Mouse (Mus musculus) small intestine, adult 2 months (tissue): ENCODE data around the gene Galnt6. TPM values are rescaled to one million over a fixed set of nuclear protein-coding genes. Genes with fewer than 3 reads are reported as not detected.
"Not testable (repeated sequence)": the region's sequence is repeated elsewhere in the genome, so short reads cannot be mapped to it uniquely, and the experiment has no call there.

Experiments used
- H3K27ac ChIP-seq: fragments of 200-500 bp; 2 replicates; pipeline ENCODE4 v1.5.1; 2012; ENCODE audit warnings: low read depth, low read length, control low read depth, inconsistent platforms; ENCODE audit not compliant: insufficient read depth
- H3K27me3 ChIP-seq: fragments of 200-500 bp; 2 replicates; pipeline ENCODE4 v1.6.1; 2012; ENCODE audit warnings: mild to moderate bottlenecking, moderate library complexity, low read length, inconsistent platforms; ENCODE audit not compliant: control insufficient read depth, insufficient read depth
- H3K36me3 ChIP-seq: fragments of 200-500 bp; 2 replicates; pipeline ENCODE4 v1.6.1; 2012; ENCODE audit warnings: mild to moderate bottlenecking, low read length, control low read depth, inconsistent platforms; ENCODE audit not compliant: control insufficient read depth, insufficient read depth
- H3K4me1 ChIP-seq: fragments of 200-500 bp; 2 replicates; pipeline ENCODE4 v1.6.1; 2012; ENCODE audit warnings: low read length, inconsistent platforms, mixed read lengths; ENCODE audit not compliant: control insufficient read depth, insufficient read depth, insufficient read length
- H3K4me3 ChIP-seq: fragments of 200-500 bp; 2 replicates; pipeline ENCODE4 v1.5.1; 2012; ENCODE audit warnings: low read depth, mild to moderate bottlenecking, control low read depth, inconsistent platforms, low read length, moderate library complexity
- CTCF ChIP-seq: fragments of 200-500 bp; IDR thresholded peaks from 2 replicates; pipeline ENCODE4 v1.5.1; 2012; ENCODE audit warnings: low read depth, mild to moderate bottlenecking, control low read depth, inconsistent platforms, low read length, moderate library complexity, mixed read lengths; ENCODE audit not compliant: insufficient replicate concordance, insufficient read length; ENCODE audit errors: extremely low read depth
- POLR2A ChIP-seq: fragments of 200-500 bp; IDR thresholded peaks from 2 replicates; pipeline ENCODE4 v1.6.1; 2012; ENCODE audit warnings: low read depth, mild to moderate bottlenecking, control low read depth, inconsistent platforms, low read length, moderate library complexity
- WGBS: fragments of 180-500 bp; shearing (Covaris S2); methylation state at CpG from one replicate; pipeline ENCODE4 v1.1.7; 2018; 5-methylcytosine and 5-hydroxymethylcytosine counted together
- polyA plus RNA-seq: library from polyadenylated mRNA; depleted of rRNA; stranded (reverse); fragments of >200 nt; gene quantifications from 2 replicates; pipeline ENCODE4 v1.2.3, GENCODE M21; 2012

The Galnt6 gene
- polyA plus RNA-seq, 1 experiment: 73.0 TPM

- peaks cover 33% of the 10 kb centered on the region for H3K27me3 ChIP-seq
- WGBS: 96% methylated on average over 5 of the region's 5 CpGs
- no peak overlapping the region for H3K27ac ChIP-seq
- TF ChIP-seq CTCF: no peak
- no peak for TF ChIP-seq POLR2A
- no peak overlapping the region for H3K4me3 ChIP-seq
- no peaks in the 10 kb centered on the region for H3K4me1 ChIP-seq
- H3K36me3 ChIP-seq: no peaks in the 10 kb centered on the region
Measured at GRCm38 (mm10) chr15:100770338-100770737, 41.2 kb upstream of the Galnt6 start.

DNA sequence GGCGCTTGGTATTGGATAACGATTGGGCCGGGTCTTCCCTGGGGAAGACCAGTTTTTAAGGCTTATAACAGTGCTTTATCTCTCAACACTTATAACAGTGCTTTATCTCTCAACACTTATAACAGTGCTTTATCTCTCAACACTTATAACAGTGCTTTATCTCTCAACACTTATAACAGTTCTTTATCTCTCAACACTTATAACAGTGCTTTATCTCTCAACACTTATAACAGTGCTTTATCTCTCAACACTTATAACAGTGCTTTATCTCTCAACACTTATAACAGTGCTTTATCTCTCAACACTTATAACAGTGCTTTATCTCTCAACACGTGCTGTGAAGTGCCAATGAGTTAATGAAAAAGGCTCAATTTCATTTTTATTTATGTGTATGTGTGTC, 39.8 kb upstream of the Galnt6 start:
- H3K4me1 ChIP-seq, H3K36me3 ChIP-seq, H3K27ac ChIP-seq, H3K4me3 ChIP-seq: not testable (repeated sequence)
- H3K27me3 ChIP-seq: peaks cover 31% of the 10 kb centered on the region
- WGBS: 32% methylated on average over 4 of the region's 4 CpGs

GRCm38 (mm10) chr15:100767851-100768250, 38.7 kb upstream of the Galnt6 start:
- Histone ChIP-seq H3K27me3 (peaks cover 31% of the 10 kb centered on the region), H3K4me1 (no peaks in the 10 kb centered on the region), H3K4me3 (no peak overlapping the region), H3K27ac (no peak overlapping the region), H3K36me3 (no peaks in the 10 kb centered on the region)
- no peak for TF ChIP-seq POLR2A
- no peak for TF ChIP-seq CTCF
- WGBS: 80% methylated on average over 13 of the region's 13 CpGs

- Histone ChIP-seq H3K27ac (no peak overlapping the region), H3K36me3 (no peaks in the 10 kb centered on the region), H3K4me3 (no peak overlapping the region), H3K4me1 (0 out of 2 replicates have a peak, but pooled peaks cover under 1% of the 10 kb centered on the region), H3K27me3 (peaks cover 36% of the 10 kb centered on the region)
- TF ChIP-seq CTCF (no peak), POLR2A (no peak)
- 72% methylated on average over 9 of the region's 9 CpGs for WGBS
Measured at GRCm38 (mm10) chr15:100766826-100767225, 37.6 kb upstream of the Galnt6 start.

DNA sequence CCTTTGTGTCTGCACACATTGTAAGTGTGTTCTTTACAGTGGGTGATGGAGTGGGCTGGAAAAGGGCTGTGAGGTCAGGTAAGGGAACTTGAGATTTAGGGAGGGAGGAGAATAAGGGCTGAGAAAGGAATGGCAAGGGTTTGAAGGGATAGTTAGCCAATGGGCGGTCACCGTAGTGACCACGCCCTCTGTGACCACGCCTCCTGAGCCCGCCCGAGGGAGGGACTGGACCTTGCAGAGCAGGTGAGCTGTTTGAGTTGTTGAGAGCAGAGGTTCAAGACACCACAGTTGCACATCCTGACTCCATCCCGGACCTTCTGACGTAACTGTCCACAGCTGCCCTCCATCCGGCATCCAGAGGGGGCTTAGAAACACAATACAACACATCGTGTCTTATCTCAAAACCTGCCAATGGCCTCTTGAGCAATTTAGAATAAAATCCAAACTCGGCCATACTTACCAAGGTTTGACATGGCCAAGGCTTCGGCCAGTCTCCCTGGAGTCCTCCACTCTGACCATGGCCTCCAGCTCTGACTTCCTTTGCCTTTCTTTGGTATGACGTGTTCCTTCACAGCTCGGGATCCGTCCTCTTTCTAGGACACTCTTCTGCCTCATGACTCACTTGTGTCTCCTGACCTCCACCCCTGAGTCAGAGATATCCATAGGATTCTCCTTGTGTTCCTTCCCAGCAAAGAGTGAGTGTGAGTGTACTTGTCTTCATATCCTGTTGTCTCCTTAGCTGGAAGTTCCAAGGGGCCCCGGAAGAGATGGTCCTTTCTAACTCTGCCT, 35.2 kb upstream of the Galnt6 start:
- TF ChIP-seq POLR2A (no peak), CTCF (no peak)
- Histone ChIP-seq H3K27me3 (peaks cover 38% of the 10 kb centered on the region), H3K4me3 (no peak overlapping the region), H3K4me1 (peaks cover 6% of the 10 kb centered on the region; the same call in 1 of the 2 replicates), H3K36me3 (no peaks in the 10 kb centered on the region), H3K27ac (no peak overlapping the region)
- WGBS: 72% methylated on average over 16 of the region's 16 CpGs

DNA sequence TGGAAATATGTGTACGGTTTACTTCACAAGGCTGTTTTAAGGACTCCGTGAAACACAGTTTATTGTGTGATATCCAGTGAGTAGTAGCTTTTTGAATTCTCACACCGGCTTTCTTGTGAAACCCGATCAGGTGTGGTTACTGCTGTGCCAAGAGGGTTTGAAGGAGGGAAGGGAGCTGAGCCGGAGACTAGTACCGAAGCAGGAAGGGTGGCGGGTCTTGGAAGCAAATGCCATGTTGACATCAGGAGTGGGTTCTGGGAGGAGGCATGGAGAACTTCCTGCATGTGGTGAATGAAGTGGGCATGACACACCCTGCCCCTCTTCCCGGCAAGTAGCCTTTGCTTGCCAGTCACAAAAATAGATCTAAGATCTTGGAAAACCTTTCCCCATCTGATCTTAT, 33.5 kb upstream of the Galnt6 start:
- 60% methylated on average over 8 of the region's 8 CpGs for WGBS
- TF ChIP-seq POLR2A (no peak), CTCF (no peak)
- Histone ChIP-seq H3K4me3 (no peak overlapping the region), H3K27me3 (peaks cover 38% of the 10 kb centered on the region), H3K27ac (no peak overlapping the region), H3K4me1 (peaks cover 7% of the 10 kb centered on the region; the same call in 1 of the 2 replicates), H3K36me3 (no peaks in the 10 kb centered on the region)

GRCm38 (mm10) chr15:100761419-100762185, 32.4 kb upstream of the Galnt6 start, which contains the start of gene Slc4a8:
Gene Slc4a8, plus strand, starts transcription at chr15:100761747.
- Histone ChIP-seq H3K4me3 (peak within 1 kb of the TSS; percentile 66), H3K27me3 (peaks cover 29% of the 10 kb centered on the region), H3K27ac (no peak within 1 kb of the TSS), H3K36me3 (no peaks in the 10 kb centered on the region), H3K4me1 (peaks cover 9% of the 10 kb centered on the region; the same call in 1 of the 2 replicates)
- TF ChIP-seq CTCF (peak; percentile 69), POLR2A (0 out of 2 replicates have a peak, but pooled peaks have one; percentile 26)
- under 1% methylated on average over 60 of the region's 64 CpGs for WGBS
